Mouse (Mus musculus) heart, postnatal 0 days (tissue): ENCODE measurements around the gene Rarg. TPM values are rescaled to one million over a fixed set of nuclear protein-coding genes. Genes with fewer than 3 reads are reported as not detected.

Experiments
- ATAC-seq: fragments of 200-750 bp; cut with Nextera tagmentation; 2 replicates; pipeline ENCODE4 v1.8.0; 2017; ENCODE audit warnings: low read depth, moderate number of reproducible peaks, moderate library complexity; ENCODE audit not compliant: insufficient read depth
- DNase-seq: peaks from one replicate; pipeline ENCODE4 v3.0.0-alpha.2; 2016; ENCODE audit warnings: low spot score
- H3K27ac ChIP-seq: fragments of 300-500 bp; sonication (generic); 2 replicates; pipeline ENCODE4 v1.5.1; 2014; ENCODE audit warnings: low read depth, mild to moderate bottlenecking
- H3K27me3 ChIP-seq: fragments of 300-500 bp; sonication (generic); 2 replicates; pipeline ENCODE4 v1.6.1; 2014; ENCODE audit warnings: low read length, mixed read lengths; ENCODE audit not compliant: control insufficient read depth, insufficient read depth
- H3K36me3 ChIP-seq: fragments of 300-500 bp; sonication (generic); replicated peaks from 2 replicates; pipeline ENCODE4 v1.6.1; 2014; ENCODE audit warnings: low read length, mixed read lengths; ENCODE audit not compliant: control insufficient read depth, insufficient read depth
- H3K4me1 ChIP-seq: fragments of 300-500 bp; sonication (generic); 2 replicates; pipeline ENCODE4 v1.6.1; 2014; ENCODE audit warnings: antibody characterized with exemption; ENCODE audit not compliant: control insufficient read depth, insufficient read depth
- H3K4me2 ChIP-seq: fragments of 300-500 bp; sonication (generic); 2 replicates; pipeline ENCODE4 v1.6.1; 2014; ENCODE audit warnings: low read depth, mild to moderate bottlenecking, low read length, moderate library complexity
- H3K4me3 ChIP-seq: fragments of 300-500 bp; sonication (generic); 2 replicates; pipeline ENCODE4 v1.5.1; 2014; ENCODE audit warnings: low read depth, low read length
- H3K9ac ChIP-seq: fragments of 300-500 bp; sonication (generic); replicated peaks from 2 replicates; pipeline ENCODE4 v1.6.1; 2014; ENCODE audit warnings: low read depth, low read length, mixed read lengths
- H3K9me3 ChIP-seq: fragments of 300-500 bp; sonication (generic); replicated peaks from 2 replicates; pipeline ENCODE4 v1.6.1; 2016; ENCODE audit warnings: low read length; ENCODE audit not compliant: control insufficient read depth
- CTCF ChIP-seq: IDR thresholded peaks from 2 replicates; pipeline ENCODE4 v1.5.1; 2016; ENCODE audit warnings: antibody characterized with exemption, control low read depth, low read depth
- EP300 ChIP-seq: IDR thresholded peaks from 2 replicates; pipeline ENCODE4 v1.6.1; 2016; ENCODE audit warnings: antibody characterized with exemption, low read depth
- WGBS: fragments of 180-500 bp; shearing (Covaris S2); extraction: QIAGEN DNeasy Blood & Tissue Kit; methylation state at CpG from one replicate; pipeline ENCODE4 v1.1.7; 2014; 5-methylcytosine and 5-hydroxymethylcytosine counted together
- polyA plus RNA-seq: library from polyadenylated mRNA; unstranded; fragments of >200 nt; fragmentation: Nextera tagmentation; extraction: Ambion mirVana; gene quantifications from 2 replicates; pipeline ENCODE4 v1.2.1, GENCODE M21; 2015
- total RNA-seq: library from RNA; depleted of rRNA; stranded (reverse); fragments of >200 nt; gene quantifications from 2 replicates; pipeline ENCODE4 v1.2.3, GENCODE M21; 2014; ENCODE audit warnings: low replicate concordance

The Rarg gene
- total and polyA plus RNA-seq, 2 experiments from 2014 or later: 6.0 to 8.9 TPM

- Histone ChIP-seq H3K4me3 (no peak overlapping the region), H3K36me3 (no peaks in the 10 kb centered on the region), H3K4me2 (no peak overlapping the region), H3K27me3 (peaks cover 25% of the 10 kb centered on the region), H3K27ac (no peak overlapping the region), H3K9me3 (no peaks in the 10 kb centered on the region), H3K4me1 (peaks cover 12% of the 10 kb centered on the region), H3K9ac (no peak overlapping the region)
- DNase-seq (no peak), ATAC-seq (no peak)
- WGBS: 54% methylated on average over 10 of the region's 10 CpGs
- no peak; the same call in 1 of the 2 replicates for TF ChIP-seq CTCF
These were observed 34.9 kb downstream of the Rarg start for GRCm38 (mm10) chr15:102222386-102222785.

GRCm38 (mm10) chr15:102217325-102217724, 40.0 kb downstream of the Rarg start:
- ATAC-seq (no peak), DNase-seq (no peak)
- Histone ChIP-seq H3K36me3 (peaks cover 44% of the 10 kb centered on the region), H3K9ac (no peak overlapping the region), H3K9me3 (no peaks in the 10 kb centered on the region), H3K27me3 (0 out of 2 replicates have a peak, but pooled peaks cover 1% of the 10 kb centered on the region), H3K27ac (no peak overlapping the region), H3K4me1 (no peaks in the 10 kb centered on the region), H3K4me2 (no peak overlapping the region), H3K4me3 (no peak overlapping the region)
- 60% methylated on average over 7 of the region's 7 CpGs for WGBS
- TF ChIP-seq EP300 (no peak), CTCF (no peak)

- H3K9ac ChIP-seq: no peak overlapping the region
- 73% methylated on average over 16 of the region's 16 CpGs for WGBS
- DNase-seq: no peak
- no peak overlapping the region for H3K4me3 ChIP-seq
- H3K27me3 ChIP-seq: no peaks in the 10 kb centered on the region
- no peaks in the 10 kb centered on the region for H3K9me3 ChIP-seq
- no peaks in the 10 kb centered on the region for H3K4me1 ChIP-seq
- no peak overlapping the region for H3K4me2 ChIP-seq
- H3K27ac ChIP-seq: no peak overlapping the region
- ATAC-seq: no peak
- peaks cover 51% of the 10 kb centered on the region for H3K36me3 ChIP-seq
- TF ChIP-seq EP300: no peak
- TF ChIP-seq CTCF: no peak
These were observed 40.7 kb downstream of the Rarg start for GRCm38 (mm10) chr15:102216459-102217228.

GRCm38 (mm10) chr15:102215624-102216023, 41.7 kb downstream of the Rarg start:
- Histone ChIP-seq H3K36me3 (peaks cover 55% of the 10 kb centered on the region), H3K27ac (no peak overlapping the region), H3K9ac (no peak overlapping the region), H3K9me3 (no peaks in the 10 kb centered on the region), H3K4me3 (no peak overlapping the region), H3K4me2 (no peak overlapping the region), H3K4me1 (no peaks in the 10 kb centered on the region), H3K27me3 (no peaks in the 10 kb centered on the region)
- 67% methylated on average over 6 of the region's 6 CpGs for WGBS
- TF ChIP-seq EP300: no peak
- no peak for TF ChIP-seq CTCF
- ATAC-seq (no peak), DNase-seq (no peak)

GRCm38 (mm10) chr15:102214132-102214531, 43.2 kb downstream of the Rarg start:
- TF ChIP-seq CTCF (no peak), EP300 (no peak)
- no peak overlapping the region for H3K4me3 ChIP-seq
- H3K36me3 ChIP-seq: peaks cover 70% of the 10 kb centered on the region
- no peaks in the 10 kb centered on the region for H3K4me1 ChIP-seq
- 68% methylated on average over 2 of the region's 2 CpGs for WGBS
- no peak overlapping the region for H3K9ac ChIP-seq
- ATAC-seq (no peak), DNase-seq (no peak)
- no peaks in the 10 kb centered on the region for H3K9me3 ChIP-seq
- H3K27ac ChIP-seq: no peak overlapping the region
- H3K4me2 ChIP-seq: no peak overlapping the region
- H3K27me3 ChIP-seq: no peaks in the 10 kb centered on the region

- no peak overlapping the region for H3K9ac ChIP-seq
- ATAC-seq (no peak), DNase-seq (no peak)
- 56% methylated on average over 6 of the region's 6 CpGs for WGBS
- H3K27ac ChIP-seq: no peak overlapping the region
- H3K9me3 ChIP-seq: no peaks in the 10 kb centered on the region
- H3K4me1 ChIP-seq: no peaks in the 10 kb centered on the region
- H3K4me3 ChIP-seq: no peak overlapping the region
- TF ChIP-seq EP300 (no peak), CTCF (no peak)
- no peaks in the 10 kb centered on the region for H3K27me3 ChIP-seq
- no peak overlapping the region for H3K4me2 ChIP-seq
- H3K36me3 ChIP-seq: peaks cover 91% of the 10 kb centered on the region
These were observed 45.4 kb downstream of the Rarg start for GRCm38 (mm10) chr15:102211895-102212294.
